Mouse (Mus musculus) naive thymus-derived CD4-positive, alpha-beta T cell, adult 5 months (primary cell): ENCODE data around the gene Gm10600. TPM values are rescaled to one million over a fixed set of nuclear protein-coding genes. Genes with fewer than 3 reads are reported as not detected.

Experiments used
- polyA plus RNA-seq: library from polyadenylated mRNA; unstranded; fragments of 100-300 nt; shearing (Covaris generic); gene quantifications from one replicate; pipeline ENCODE4 v1.2.1, GENCODE M21; 2017

The Gm10600 gene
- polyA plus RNA-seq: not detected

GRCm38 (mm10) chr4:42240339-42240738 lies at the start of gene Gm10600:
Gm10600 (plus strand) TSS chr4:42240639.

GRCm38 (mm10) chr4:42255467-42255866 lies 15.0 kb downstream of the Gm10600 start, which contains the start of gene Ccl21b:
Ccl21b (plus strand) TSS chr4:42255767.

Other genes starting within 250 kb of the Gm10600 start
- gene Gm21093, start 205.9 kb upstream of the Gm10600 start, polyA plus RNA-seq: not detected
- gene Gm3893, start 149.4 kb upstream of the Gm10600 start, polyA plus RNA-seq: not detected
- gene Gm13304, start 125.8 kb upstream of the Gm10600 start, polyA plus RNA-seq: not detected
- not detected for gene Gm13306, start 87.2 kb upstream of the Gm10600 start, polyA plus RNA-seq
- gene Gm13305, start 72.0 kb upstream of the Gm10600 start, polyA plus RNA-seq: not detected
- gene Ccl21b, start 15.1 kb downstream of the Gm10600 start, polyA plus RNA-seq: not detected
- not detected for gene Gm21953, start 53.6 kb downstream of the Gm10600 start, polyA plus RNA-seq
- not detected for gene Fam205a3, start 77.7 kb downstream of the Gm10600 start, polyA plus RNA-seq
- not detected for gene Gm21586, start 198.7 kb downstream of the Gm10600 start, polyA plus RNA-seq
- gene Gm2163, start 226.1 kb downstream of the Gm10600 start, polyA plus RNA-seq: not detected